Mouse (Mus musculus) forebrain, postnatal 0 days (tissue): Measurements from ENCODE around the gene Utp11. TPM values are rescaled to one million over a fixed set of nuclear protein-coding genes. Genes with fewer than 3 reads are reported as not detected.

ENCODE experiments used
- ATAC-seq: fragments of 200-750 bp; cut with Nextera tagmentation; 2 replicates; pipeline ENCODE4 v1.8.0; 2017; ENCODE audit warnings: mild to moderate bottlenecking, moderate library complexity
- DNase-seq: peaks from one replicate; pipeline ENCODE4 v3.0.0-alpha.2; 2015
- H3K27ac ChIP-seq: fragments of 300-500 bp; sonication (generic); 2 replicates; pipeline ENCODE4 v1.5.1; 2014; ENCODE audit warnings: low read depth, mild to moderate bottlenecking, antibody characterized with exemption, low read length, moderate library complexity, mixed read lengths
- H3K27me3 ChIP-seq: fragments of 300-500 bp; sonication (generic); 2 replicates; pipeline ENCODE4 v1.6.1; 2014; ENCODE audit warnings: mild to moderate bottlenecking, low read length, mixed read lengths; ENCODE audit not compliant: insufficient read depth
- H3K36me3 ChIP-seq: fragments of 300-500 bp; sonication (generic); 2 replicates; pipeline ENCODE4 v1.6.1; 2014; ENCODE audit warnings: mild to moderate bottlenecking, moderate library complexity; ENCODE audit not compliant: insufficient read depth
- H3K4me1 ChIP-seq: fragments of 300-500 bp; sonication (generic); 2 replicates; pipeline ENCODE4 v1.6.1; 2014; ENCODE audit warnings: antibody characterized with exemption; ENCODE audit not compliant: insufficient read depth
- H3K4me2 ChIP-seq: fragments of 300-500 bp; sonication (generic); 2 replicates; pipeline ENCODE4 v1.6.1; 2014; ENCODE audit warnings: low read depth, mild to moderate bottlenecking, moderate library complexity
- H3K4me3 ChIP-seq: fragments of 300-500 bp; sonication (generic); 2 replicates; pipeline ENCODE4 v1.5.1; 2014; ENCODE audit warnings: low read depth, low read length, mixed read lengths
- H3K9ac ChIP-seq: fragments of 300-500 bp; sonication (generic); 2 replicates; pipeline ENCODE4 v1.6.1; 2014; ENCODE audit warnings: mild to moderate bottlenecking
- H3K9me3 ChIP-seq: fragments of 300-500 bp; sonication (generic); 2 replicates; pipeline ENCODE4 v1.6.1; 2016; ENCODE audit warnings: low read length
- CTCF ChIP-seq: sonication (generic); IDR thresholded peaks from 2 replicates; pipeline ENCODE4 v1.5.1; 2016; ENCODE audit warnings: antibody characterized with exemption, control low read depth, low read depth
- WGBS: fragments of 180-500 bp; shearing (Covaris S2); extraction: QIAGEN DNeasy Blood & Tissue Kit; methylation state at CpG from one replicate; pipeline ENCODE4 v1.1.7; 2014; 5-methylcytosine and 5-hydroxymethylcytosine counted together
- polyA plus RNA-seq: library from polyadenylated mRNA; unstranded; fragments of >200 nt; fragmentation: Nextera tagmentation; extraction: Ambion mirVana; gene quantifications from 2 replicates; pipeline ENCODE4 v1.2.1, GENCODE M21; 2015
- total RNA-seq: library from RNA; depleted of rRNA; stranded (reverse); fragments of >200 nt; gene quantifications from 2 replicates; pipeline ENCODE4 v1.2.3, GENCODE M21; 2014

The Utp11 gene
- total and polyA plus RNA-seq, 2 experiments from 2014 or later: 14.2 to 33.0 TPM

- 17% methylated on average over 18 of the region's 18 CpGs for WGBS
- H3K4me2 ChIP-seq: no peak overlapping the region
Measured at GRCm38 (mm10) chr4:124695786-124696516, 2.6 kb upstream of the Utp11 start.

GRCm38 (mm10) chr4:124694572-124694971, 1.2 kb upstream of the Utp11 start:
- DNase-seq: no peak
- 0 out of 2 replicates have a peak, but pooled peaks cover 5% of the 10 kb centered on the region for H3K36me3 ChIP-seq
- H3K9ac ChIP-seq: no peak overlapping the region
- ATAC-seq: no peak
- H3K4me1 ChIP-seq: 0 out of 2 replicates have a peak, but pooled peaks cover 7% of the 10 kb centered on the region
- no peaks in the 10 kb centered on the region for H3K9me3 ChIP-seq
- H3K4me2 ChIP-seq: no peak overlapping the region
- TF ChIP-seq CTCF: no peak
- 92% methylated on average over 2 of the region's 2 CpGs for WGBS
- no peak overlapping the region for H3K4me3 ChIP-seq
- H3K27ac ChIP-seq: no peak overlapping the region
- no peaks in the 10 kb centered on the region; the same call in 1 of the 2 replicates for H3K27me3 ChIP-seq

More at GRCm38 (mm10) chr4:124695786-124696516, 2.6 kb upstream of the Utp11 start:
- H3K9me3 ChIP-seq: no peaks in the 10 kb centered on the region
- no peak overlapping the region for H3K27ac ChIP-seq
- no peak for TF ChIP-seq CTCF
- ATAC-seq (no peak), DNase-seq (no peak)
- H3K4me3 ChIP-seq: no peak overlapping the region
- H3K36me3 ChIP-seq: 0 out of 2 replicates have a peak, but pooled peaks cover 5% of the 10 kb centered on the region
- no peak overlapping the region for H3K9ac ChIP-seq
- H3K27me3 ChIP-seq: no peaks in the 10 kb centered on the region; the same call in 1 of the 2 replicates
- 0 out of 2 replicates have a peak, but pooled peaks cover 7% of the 10 kb centered on the region for H3K4me1 ChIP-seq

GRCm38 (mm10) chr4:124692416-124692861, 961 bp downstream of the Utp11 start:
- H3K9ac ChIP-seq: peak overlapping the region; percentile 85
- 67% methylated on average over 3 of the region's 3 CpGs for WGBS
- H3K4me1 ChIP-seq: 0 out of 2 replicates have a peak, but pooled peaks cover 7% of the 10 kb centered on the region
- ATAC-seq: no peak
- H3K9me3 ChIP-seq: no peaks in the 10 kb centered on the region
- DNase-seq: no peak
- H3K4me3 ChIP-seq: peak overlapping the region; percentile 77
- no peak overlapping the region for H3K27ac ChIP-seq
- H3K4me2 ChIP-seq: peak overlapping the region; percentile 74
- no peaks in the 10 kb centered on the region; the same call in 1 of the 2 replicates for H3K27me3 ChIP-seq
- TF ChIP-seq CTCF: no peak
- H3K36me3 ChIP-seq: 0 out of 2 replicates have a peak, but pooled peaks cover 7% of the 10 kb centered on the region

- no peak overlapping the region for H3K4me3 ChIP-seq
- H3K4me2 ChIP-seq: no peak overlapping the region
- no peak for TF ChIP-seq CTCF
- DNase-seq: no peak
- H3K9me3 ChIP-seq: no peaks in the 10 kb centered on the region
- H3K36me3 ChIP-seq: 0 out of 2 replicates have a peak, but pooled peaks cover 13% of the 10 kb centered on the region
- no peaks in the 10 kb centered on the region; the same call in 1 of the 2 replicates for H3K27me3 ChIP-seq
- peak overlapping the region; percentile 22; the same call in 1 of the 2 replicates for H3K9ac ChIP-seq
- no peak overlapping the region for H3K27ac ChIP-seq
- 85% methylated on average over 8 of the region's 8 CpGs for WGBS
- no peak for ATAC-seq
- H3K4me1 ChIP-seq: 0 out of 2 replicates have a peak, but pooled peaks cover 7% of the 10 kb centered on the region
Measured at GRCm38 (mm10) chr4:124691455-124691854, 1.9 kb downstream of the Utp11 start.

- Histone ChIP-seq H3K4me2 (no peak overlapping the region), H3K27ac (no peak overlapping the region), H3K4me3 (no peak overlapping the region), H3K36me3 (peaks cover 29% of the 10 kb centered on the region), H3K9ac (no peak overlapping the region), H3K9me3 (no peaks in the 10 kb centered on the region), H3K4me1 (no peaks in the 10 kb centered on the region), H3K27me3 (no peaks in the 10 kb centered on the region)
- ATAC-seq: no peak
- WGBS: 93% methylated on average over 8 of the region's 8 CpGs
- TF ChIP-seq CTCF: no peak
- DNase-seq: no peak
Measured at GRCm38 (mm10) chr4:124685897-124686402, 7.5 kb downstream of the Utp11 start.

GRCm38 (mm10) chr4:124685453-124685852, 7.9 kb downstream of the Utp11 start:
- TF ChIP-seq CTCF: no peak
- Histone ChIP-seq H3K4me2 (no peak overlapping the region), H3K4me1 (no peaks in the 10 kb centered on the region), H3K9me3 (no peaks in the 10 kb centered on the region), H3K36me3 (peaks cover 29% of the 10 kb centered on the region), H3K27me3 (no peaks in the 10 kb centered on the region), H3K4me3 (no peak overlapping the region), H3K9ac (no peak overlapping the region), H3K27ac (no peak overlapping the region)
- DNase-seq: no peak
- no peak for ATAC-seq
- 84% methylated on average over 8 of the region's 8 CpGs for WGBS

GRCm38 (mm10) chr4:124685004-124685403, 8.4 kb downstream of the Utp11 start:
- Histone ChIP-seq H3K9me3 (no peaks in the 10 kb centered on the region), H3K27ac (no peak overlapping the region), H3K4me2 (no peak overlapping the region), H3K27me3 (no peaks in the 10 kb centered on the region), H3K4me1 (no peaks in the 10 kb centered on the region), H3K9ac (no peak overlapping the region), H3K36me3 (peaks cover 32% of the 10 kb centered on the region), H3K4me3 (no peak overlapping the region)
- 87% methylated on average over 4 of the region's 4 CpGs for WGBS
- DNase-seq (no peak), ATAC-seq (no peak)
- peak; percentile 38 for TF ChIP-seq CTCF
